Mouse (Mus musculus) cortical plate, adult 2 months (tissue): ENCODE measurements around the gene Tnfrsf1b.

Experiments
- CTCF ChIP-seq: fragments of 200-500 bp; IDR thresholded peaks from 2 replicates; pipeline ENCODE4 v1.5.1; 2011; ENCODE audit warnings: mild to moderate bottlenecking, control low read depth, low read length; ENCODE audit not compliant: insufficient read depth; ENCODE audit errors: extremely low read depth
- POLR2A ChIP-seq: fragments of 200-500 bp; IDR thresholded peaks from 2 replicates; pipeline ENCODE4 v1.6.1; 2011; ENCODE audit warnings: mild to moderate bottlenecking, low read length, control low read depth; ENCODE audit not compliant: insufficient read depth; ENCODE audit errors: extremely low read depth

DNA sequence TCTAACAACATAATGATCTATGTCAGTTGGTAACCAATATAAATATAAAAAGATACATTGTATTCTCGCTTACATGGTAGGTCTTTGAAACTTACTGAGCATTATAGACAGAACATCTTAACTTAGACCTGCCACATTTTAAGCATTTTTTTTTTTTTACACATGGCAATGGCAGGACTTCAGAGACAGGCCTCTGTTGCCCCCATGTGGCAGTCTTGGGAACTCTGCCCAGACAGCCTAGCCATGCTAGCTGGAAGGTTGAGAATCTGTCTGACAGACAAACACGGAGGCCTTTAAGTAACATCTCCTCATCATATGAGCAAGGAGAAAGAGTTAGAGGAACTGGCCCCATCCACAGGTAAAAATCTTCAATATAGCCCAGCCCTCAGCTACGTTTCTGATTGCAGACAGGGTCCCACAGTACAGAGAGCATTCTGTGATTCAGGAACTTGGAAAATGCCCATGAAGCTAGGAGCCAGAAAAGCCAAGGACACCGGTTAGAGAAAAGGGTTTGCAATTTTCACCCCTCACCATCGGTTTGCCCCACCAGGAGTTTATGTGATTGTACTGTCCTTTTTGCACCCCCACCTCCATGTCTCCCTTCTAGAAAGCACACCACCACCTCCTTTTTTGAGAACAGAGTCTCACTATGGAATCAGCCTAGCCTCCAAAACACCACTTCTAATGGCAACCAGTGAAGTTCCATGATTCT is 49.1 kb upstream of the Tnfrsf1b start:
- TF ChIP-seq CTCF, result peak; percentile 61
- TF ChIP-seq POLR2A, result no peak
